Mouse (Mus musculus) limb, embryonic 14.5 days (tissue): ENCODE data around the gene Tmem233. TPM values are rescaled to one million over a fixed set of nuclear protein-coding genes. Genes with fewer than 3 reads are reported as not detected.

Experiments
- ATAC-seq: fragments of 200-750 bp; cut with Nextera tagmentation; 2 replicates; pipeline ENCODE4 v1.8.0; 2017; ENCODE audit warnings: low read depth, moderate number of reproducible peaks, moderate TSS enrichment; ENCODE audit not compliant: low FRiP score
- DNase-seq: peaks from one replicate; pipeline ENCODE4 v3.0.0-alpha.2; 2015; ENCODE audit warnings: low spot score
- H3K27ac ChIP-seq: fragments of 300-500 bp; sonication (generic); replicated peaks from 2 replicates; pipeline ENCODE4 v1.5.1; 2014; ENCODE audit warnings: low read depth, mild to moderate bottlenecking, low read length, moderate library complexity, mixed read lengths
- H3K27me3 ChIP-seq: fragments of 300-500 bp; sonication (generic); 2 replicates; pipeline ENCODE4 v1.6.1; 2014; ENCODE audit warnings: low read length, mixed read lengths; ENCODE audit not compliant: control insufficient read depth, insufficient read depth
- H3K36me3 ChIP-seq: fragments of 300-500 bp; sonication (generic); 2 replicates; pipeline ENCODE4 v1.6.1; 2014; ENCODE audit warnings: mild to moderate bottlenecking, low read length, moderate library complexity, mixed read lengths; ENCODE audit not compliant: control insufficient read depth, insufficient read depth
- H3K4me1 ChIP-seq: fragments of 300-500 bp; sonication (generic); 2 replicates; pipeline ENCODE4 v1.6.1; 2014; ENCODE audit warnings: antibody characterized with exemption, low read length, mixed read lengths; ENCODE audit not compliant: control insufficient read depth, insufficient read depth
- H3K4me2 ChIP-seq: fragments of 300-500 bp; sonication (generic); replicated peaks from 2 replicates; pipeline ENCODE4 v1.6.1; 2014; ENCODE audit warnings: low read depth, mild to moderate bottlenecking, low read length, moderate library complexity; ENCODE audit not compliant: severe bottlenecking
- H3K4me3 ChIP-seq: fragments of 300-500 bp; sonication (generic); replicated peaks from 2 replicates; pipeline ENCODE4 v1.5.1; 2014; ENCODE audit warnings: low read length
- H3K9ac ChIP-seq: fragments of 300-500 bp; sonication (generic); 2 replicates; pipeline ENCODE4 v1.6.1; 2014; ENCODE audit warnings: mild to moderate bottlenecking, low read depth, low read length, moderate library complexity; ENCODE audit not compliant: severe bottlenecking
- H3K9me3 ChIP-seq: fragments of 300-500 bp; sonication (generic); 2 replicates; pipeline ENCODE4 v1.6.1; 2016; ENCODE audit warnings: low read length; ENCODE audit not compliant: control insufficient read depth
- POLR2A ChIP-seq: fragments of 200-500 bp; IDR thresholded peaks from 2 replicates; pipeline ENCODE4 v1.8.0; 2012; ENCODE audit warnings: inconsistent platforms, mild to moderate bottlenecking, moderate library complexity, borderline replicate concordance; ENCODE audit not compliant: insufficient read depth, insufficient read length; ENCODE audit errors: extremely low read depth
- WGBS: fragments of 180-500 bp; shearing (Covaris S2); extraction: QIAGEN DNeasy Blood & Tissue Kit; methylation state at CpG from one replicate; pipeline ENCODE4 v1.1.7; 2014; 5-methylcytosine and 5-hydroxymethylcytosine counted together
- polyA plus RNA-seq, 2 experiments: library from polyadenylated mRNA; depleted of rRNA in 1 of 2; stranded (reverse) in 1 of 2; unstranded in 1 of 2; fragments of >200 nt; fragmentation: Nextera tagmentation in 1 of 2; extraction: Ambion mirVana in 1 of 2; gene quantifications; 2 replicates each; pipeline versions ENCODE4 v1.2.1 to v1.2.3; 2012 to 2014

Gene Tmem233
- polyA plus RNA-seq, 2 experiments = 0.33 TPM; not detected in 1

DNA sequence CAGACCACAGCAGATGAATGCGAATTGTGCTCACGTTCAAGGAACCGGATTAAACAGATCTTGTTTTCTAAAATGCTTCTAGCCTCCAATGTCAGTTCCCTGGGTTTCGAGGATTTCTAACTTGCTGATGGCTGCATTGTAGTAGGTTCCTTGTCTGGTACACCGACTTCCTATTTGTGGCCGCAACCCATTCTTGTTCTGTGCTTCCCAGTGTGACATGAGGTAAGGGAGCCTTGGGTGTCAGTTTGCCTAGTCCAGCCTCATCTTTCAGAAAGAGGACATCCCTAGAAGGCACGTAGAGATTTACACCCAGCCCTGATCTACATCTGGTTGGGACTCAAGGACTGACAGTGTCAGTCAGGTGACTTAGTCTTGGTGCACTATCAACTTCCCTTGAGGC lies 71.3 kb downstream of the Tmem233 start:
- H3K4me3 ChIP-seq = no peak overlapping the region
- no peak overlapping the region for H3K9ac ChIP-seq
- 94% methylated on average over 7 of the region's 7 CpGs for WGBS
- ATAC-seq = no peak
- no peak for DNase-seq
- no peaks in the 10 kb centered on the region for H3K9me3 ChIP-seq
- TF ChIP-seq POLR2A = no peak
- H3K36me3 ChIP-seq = peaks cover 40% of the 10 kb centered on the region
- H3K4me2 ChIP-seq = no peak overlapping the region
- no peaks in the 10 kb centered on the region for H3K4me1 ChIP-seq
- H3K27ac ChIP-seq = no peak overlapping the region
- no peaks in the 10 kb centered on the region for H3K27me3 ChIP-seq

DNA sequence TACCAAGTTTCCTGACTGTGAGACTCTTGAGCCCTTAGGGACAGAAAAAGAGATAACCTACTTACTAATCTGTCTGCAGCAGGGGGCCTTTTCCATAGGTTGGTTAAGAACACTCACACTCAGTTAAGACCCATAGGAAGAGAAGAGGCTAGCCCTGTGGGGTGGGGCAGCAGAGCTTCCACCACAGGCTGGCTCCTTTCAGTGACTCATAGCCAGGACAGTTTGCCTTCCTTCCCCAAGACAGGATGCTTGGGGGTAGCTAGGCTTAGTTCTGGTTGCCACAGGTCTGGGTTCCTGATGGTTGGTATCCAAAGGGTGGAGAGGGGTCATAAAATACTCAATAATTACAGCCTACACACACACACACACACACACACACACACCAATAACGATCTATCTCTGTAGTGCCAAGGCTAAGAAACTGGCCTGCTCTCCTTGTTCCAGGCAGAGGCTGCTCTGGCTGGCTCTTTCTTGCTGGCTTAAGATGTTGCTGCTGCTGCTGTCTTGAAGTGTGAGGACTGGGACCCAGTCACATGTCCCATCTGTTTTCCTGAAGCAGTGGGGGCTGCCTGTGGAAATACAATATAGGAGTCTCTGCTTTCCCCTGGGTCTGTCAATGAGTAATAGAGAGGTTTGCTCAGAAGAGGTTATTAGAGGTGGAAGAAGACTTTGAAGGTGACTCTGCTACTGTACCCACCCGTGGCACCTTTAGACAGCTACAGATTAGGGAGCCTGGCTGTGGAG lies 73.0 kb downstream of the Tmem233 start:
- Histone ChIP-seq H3K4me1 (no peaks in the 10 kb centered on the region), H3K27me3 (no peaks in the 10 kb centered on the region), H3K27ac (no peak overlapping the region), H3K36me3 (peaks cover 23% of the 10 kb centered on the region), H3K9ac (no peak overlapping the region), H3K9me3 (no peaks in the 10 kb centered on the region), H3K4me3 (no peak overlapping the region), H3K4me2 (no peak overlapping the region)
- TF ChIP-seq POLR2A = no peak
- ATAC-seq (no peak), DNase-seq (no peak)
- WGBS = 75% methylated on average over 2 of the region's 2 CpGs

DNA sequence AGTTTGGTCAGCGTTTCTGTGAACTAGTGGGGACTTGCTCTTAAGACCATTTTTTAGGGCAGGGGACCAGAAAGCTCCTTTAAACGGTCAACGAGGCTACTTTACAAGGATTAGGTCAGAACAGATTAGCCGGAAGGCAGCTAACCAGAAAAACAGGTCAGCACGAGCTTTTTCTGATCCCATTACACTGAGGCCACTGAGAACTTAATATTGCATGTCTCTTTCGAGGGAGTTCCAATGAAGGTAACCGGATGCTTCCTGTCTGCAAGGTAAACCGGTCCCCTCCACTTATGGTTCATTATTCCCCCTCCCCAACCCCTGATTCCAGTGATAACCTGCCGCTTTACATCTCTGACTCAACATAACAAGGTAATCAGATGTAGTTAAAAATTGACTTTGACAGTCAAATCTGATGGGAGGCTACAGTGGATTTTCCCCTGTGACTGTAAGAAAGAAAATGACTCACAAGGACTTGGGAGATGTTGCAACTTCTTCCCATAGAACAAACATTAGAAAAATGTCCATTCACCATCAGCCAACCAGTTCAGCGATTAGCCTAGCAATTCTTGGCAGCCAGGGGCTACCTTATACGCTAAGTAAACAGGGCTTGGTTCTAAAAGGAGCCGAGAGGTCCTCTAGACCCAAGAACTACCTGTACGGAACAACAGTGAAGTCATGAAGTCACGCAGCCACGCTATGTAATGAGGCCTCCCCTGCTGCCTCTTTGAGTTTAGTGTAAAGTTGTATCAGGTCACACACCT lies 73.8 kb downstream of the Tmem233 start:
- no peak overlapping the region for H3K4me3 ChIP-seq
- no peaks in the 10 kb centered on the region for H3K9me3 ChIP-seq
- peaks cover 15% of the 10 kb centered on the region for H3K36me3 ChIP-seq
- H3K4me1 ChIP-seq = no peaks in the 10 kb centered on the region
- no peak overlapping the region for H3K9ac ChIP-seq
- TF ChIP-seq POLR2A = no peak
- WGBS = 61% methylated on average over 15 of the region's 15 CpGs
- H3K27ac ChIP-seq = no peak overlapping the region
- no peaks in the 10 kb centered on the region for H3K27me3 ChIP-seq
- H3K4me2 ChIP-seq = no peak overlapping the region
- DNase-seq (no peak), ATAC-seq (no peak)

DNA sequence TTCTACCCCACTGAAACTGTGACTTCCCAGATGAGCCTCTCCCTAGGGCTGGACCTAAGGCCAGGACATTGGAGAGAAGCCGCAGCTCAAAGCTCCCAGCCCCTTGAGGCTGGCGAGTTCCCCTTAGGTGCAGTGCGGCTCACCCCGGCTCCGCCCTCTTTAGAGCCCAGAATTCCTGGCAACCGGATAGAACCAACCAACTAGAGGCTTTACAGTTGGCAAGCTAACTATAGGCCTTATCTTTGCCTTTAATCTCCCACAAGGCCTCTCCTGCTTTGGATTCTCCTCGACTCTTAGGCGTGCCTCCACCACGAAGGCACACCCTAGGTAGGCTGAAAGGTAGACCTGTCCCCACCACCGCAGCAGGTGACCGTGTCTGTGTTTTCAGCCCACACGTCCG lies 75.3 kb downstream of the Tmem233 start:
- Histone ChIP-seq H3K4me3 (no peak overlapping the region), H3K4me2 (no peak overlapping the region), H3K27ac (no peak overlapping the region), H3K27me3 (no peaks in the 10 kb centered on the region), H3K9me3 (no peaks in the 10 kb centered on the region), H3K9ac (no peak overlapping the region), H3K4me1 (no peaks in the 10 kb centered on the region), H3K36me3 (no peaks in the 10 kb centered on the region; the same call in 1 of the 2 replicates)
- DNase-seq (no peak), ATAC-seq (no peak)
- WGBS = 87% methylated on average over 13 of the region's 13 CpGs
- no peak for TF ChIP-seq POLR2A

DNA sequence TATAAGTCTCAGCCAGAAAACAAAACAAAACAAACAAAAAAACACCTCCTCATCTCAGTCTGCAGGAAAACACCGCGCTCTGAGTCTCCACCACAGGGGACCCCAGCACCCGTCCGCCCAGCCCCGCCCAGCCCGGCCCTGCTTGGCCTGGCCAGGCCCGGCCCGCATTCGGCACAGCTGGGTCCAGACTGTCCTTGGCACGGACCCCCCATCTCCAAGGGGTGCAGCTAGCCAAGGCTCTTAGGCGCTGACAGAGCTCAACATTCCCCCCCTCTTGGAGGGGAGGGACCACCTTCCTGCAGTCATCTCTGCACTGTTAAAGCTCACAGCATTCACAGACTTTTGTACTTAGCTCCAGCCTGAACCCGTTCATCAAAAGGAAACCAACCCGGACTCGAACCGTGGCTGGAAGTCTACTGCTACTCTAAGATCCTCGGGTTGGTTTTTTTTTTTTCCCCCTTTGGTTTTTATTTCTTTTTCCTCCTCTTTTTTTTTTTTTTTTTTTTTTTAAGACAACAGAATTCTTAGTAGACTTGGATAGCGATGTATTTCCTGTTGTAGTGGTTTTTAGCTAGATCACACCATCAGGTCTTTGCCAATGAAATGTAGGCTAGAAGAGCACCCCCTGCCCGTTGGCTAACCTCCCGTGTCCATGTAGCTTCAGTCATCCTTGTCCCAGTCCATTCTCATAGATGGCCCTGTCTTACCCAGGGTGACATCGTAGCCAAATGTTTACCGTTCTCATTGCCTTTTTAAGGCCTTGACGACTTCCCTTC lies 76.5 kb downstream of the Tmem233 start:
- Histone ChIP-seq H3K4me2 (no peak overlapping the region), H3K27me3 (no peaks in the 10 kb centered on the region), H3K9me3 (no peaks in the 10 kb centered on the region), H3K4me1 (no peaks in the 10 kb centered on the region), H3K9ac (no peak overlapping the region), H3K36me3 (no peaks in the 10 kb centered on the region), H3K4me3 (no peak overlapping the region), H3K27ac (no peak overlapping the region)
- DNase-seq (no peak), ATAC-seq (no peak)
- 65% methylated on average over 22 of the region's 22 CpGs for WGBS
- no peak for TF ChIP-seq POLR2A
